Mouse (Mus musculus) lung, postnatal 4 days (tissue): ENCODE results near the gene Hrh3.

Source experiments
- DNase-seq, 2 experiments: peaks; one replicate each; pipeline ENCODE4 v3.0.0; 2021

The Hrh3 gene

DNA sequence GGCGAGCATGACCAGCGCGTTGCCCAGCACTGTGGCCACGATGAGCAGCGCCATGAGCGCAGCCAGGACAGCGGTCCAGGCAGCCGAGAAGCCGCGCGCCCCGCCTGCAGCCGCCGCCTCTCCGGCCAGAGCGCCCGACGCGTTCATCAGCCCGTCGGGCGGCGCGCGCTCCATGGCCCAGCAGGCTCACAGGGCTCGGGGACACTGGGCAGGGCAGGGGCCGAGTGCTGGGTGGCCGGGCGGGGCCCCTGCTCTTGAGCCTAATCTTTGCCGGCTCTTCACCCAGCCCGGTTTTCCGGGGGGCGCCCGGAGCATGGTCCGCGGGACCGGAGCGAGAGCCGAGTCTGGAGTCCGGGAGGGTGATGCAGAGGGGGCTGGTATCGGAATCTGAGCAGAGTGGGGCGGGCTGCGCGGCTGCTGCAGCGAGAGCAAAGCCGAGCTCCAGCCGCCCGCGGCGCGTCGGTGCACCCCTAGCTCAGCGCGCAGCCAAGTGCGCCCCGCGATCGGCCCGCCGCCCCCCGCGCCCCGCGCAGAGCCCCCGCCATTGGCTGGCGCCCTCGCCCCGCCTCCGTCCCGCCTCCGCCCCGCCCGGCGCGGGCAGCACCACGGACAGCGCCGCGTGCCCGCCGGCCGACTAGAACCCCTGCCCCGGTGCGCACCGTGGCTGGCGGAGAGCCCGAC lies at the start of gene Hrh3:
Gene Hrh3 (minus strand): TSS at position 511 of the 681 bp plus-strand sequence.
- DNase-seq = peak; percentile 87

GRCm38 (mm10) chr2:180148551-180148950 lies 44.3 kb upstream of the Hrh3 start:
- DNase-seq = no peak

DNA sequence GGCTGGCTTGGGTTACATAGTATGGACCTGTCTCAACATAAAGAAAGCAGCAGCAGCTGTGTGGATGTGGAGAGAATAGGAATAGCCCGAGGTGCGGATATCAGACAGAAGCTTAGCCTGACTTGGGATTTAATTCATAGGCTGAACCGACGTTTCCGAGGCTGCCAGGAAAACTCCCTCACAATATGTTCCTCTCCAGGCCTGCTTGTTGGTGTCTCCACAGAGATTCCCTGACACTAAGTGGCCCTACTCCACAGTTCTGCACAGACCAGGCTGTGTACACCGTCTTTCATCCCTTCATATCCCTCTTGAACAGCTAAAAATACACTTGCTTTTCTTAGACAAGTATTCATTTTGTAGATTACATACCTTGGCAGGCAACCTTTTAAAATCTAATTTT lies 43.1 kb upstream of the Hrh3 start:
- DNase-seq = no peak

DNA sequence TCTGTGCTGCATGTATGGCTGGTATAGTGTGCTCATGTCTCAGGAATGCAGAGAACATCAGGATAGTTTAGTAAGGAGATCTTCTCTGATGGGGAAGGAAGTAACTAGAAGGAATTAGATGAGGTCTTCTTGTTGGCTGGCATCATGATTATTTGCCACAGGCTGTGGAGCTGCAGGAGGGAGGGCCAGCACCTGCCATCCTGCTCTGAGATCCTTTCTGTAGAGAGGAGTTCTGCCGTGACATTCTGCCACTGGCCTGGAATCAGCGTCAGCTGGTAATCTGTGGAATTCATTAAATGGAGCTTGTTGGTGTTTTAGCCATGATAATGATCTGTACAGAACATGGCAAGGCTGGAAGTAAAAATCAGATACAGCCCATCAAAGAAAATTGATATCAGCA lies 41.8 kb upstream of the Hrh3 start:
- DNase-seq = no peak

GRCm38 (mm10) chr2:180135414-180135813 lies 31.1 kb upstream of the Hrh3 start:
- DNase-seq = no peak

- DNase-seq = no peak
Observed at GRCm38 (mm10) chr2:180133911-180134310, 29.6 kb upstream of the Hrh3 start.

DNA sequence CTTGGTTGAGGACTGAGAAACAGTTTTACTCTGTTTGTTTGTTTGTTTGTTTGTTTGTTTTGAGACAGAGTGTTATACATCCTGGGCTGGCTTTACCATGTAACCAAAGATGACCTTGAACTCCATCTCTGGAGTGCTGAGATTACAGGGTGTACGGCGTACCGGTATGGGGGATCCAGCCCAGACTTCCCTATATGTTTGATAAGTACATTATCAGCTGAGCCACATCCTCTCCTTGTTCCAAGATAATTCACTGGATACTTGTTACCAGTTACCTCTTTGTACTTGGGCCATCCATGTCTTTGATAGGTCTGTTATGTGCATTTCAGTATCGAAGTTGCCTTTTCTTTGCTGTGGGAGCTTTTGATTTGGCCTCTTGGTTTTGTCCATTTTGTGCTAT lies 28.9 kb upstream of the Hrh3 start:
- DNase-seq = no peak

- DNase-seq = no peak
Observed at GRCm38 (mm10) chr2:180127675-180128074, 23.4 kb upstream of the Hrh3 start.

DNA sequence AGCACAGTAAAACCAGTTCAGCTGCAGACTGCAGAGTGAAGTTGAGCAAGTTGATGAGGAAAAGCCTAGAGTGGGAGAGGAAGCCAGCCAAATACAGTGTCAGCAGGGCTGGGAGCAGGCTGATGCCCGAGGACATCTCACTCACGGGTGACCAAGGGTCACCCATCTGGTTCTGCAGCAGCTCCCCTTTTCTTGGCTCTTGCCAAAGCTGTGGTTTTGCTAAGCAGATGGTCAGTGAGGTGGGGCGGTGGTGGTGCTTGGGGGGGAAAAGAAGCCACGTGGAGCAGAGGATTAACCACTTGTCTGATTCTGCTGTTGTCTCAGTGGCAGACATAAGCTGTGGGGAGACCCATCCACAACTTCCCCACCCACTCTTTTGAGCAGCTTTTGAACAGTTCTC lies 21.9 kb upstream of the Hrh3 start:
- DNase-seq = peak; percentile 40 to 81

DNA sequence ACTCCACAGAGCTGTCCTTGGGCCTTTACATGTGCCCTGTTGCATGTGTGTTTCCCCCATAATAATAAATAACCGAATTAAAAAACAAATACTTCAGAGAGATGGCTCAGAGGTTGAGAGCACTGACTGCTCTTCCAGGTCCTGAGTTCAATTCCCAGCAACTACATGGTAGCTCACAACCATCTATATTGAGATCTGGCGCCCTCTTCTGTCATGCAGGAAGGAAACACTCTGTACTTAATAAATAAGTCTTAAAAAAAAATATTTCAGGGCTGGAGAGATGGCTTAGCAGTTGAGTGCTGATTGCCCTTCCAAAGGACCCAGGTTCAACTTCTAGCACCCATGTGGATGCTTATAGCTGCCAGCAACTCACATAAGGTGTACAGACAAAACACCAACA lies 19.9 kb upstream of the Hrh3 start:
- no peak for DNase-seq

DNA sequence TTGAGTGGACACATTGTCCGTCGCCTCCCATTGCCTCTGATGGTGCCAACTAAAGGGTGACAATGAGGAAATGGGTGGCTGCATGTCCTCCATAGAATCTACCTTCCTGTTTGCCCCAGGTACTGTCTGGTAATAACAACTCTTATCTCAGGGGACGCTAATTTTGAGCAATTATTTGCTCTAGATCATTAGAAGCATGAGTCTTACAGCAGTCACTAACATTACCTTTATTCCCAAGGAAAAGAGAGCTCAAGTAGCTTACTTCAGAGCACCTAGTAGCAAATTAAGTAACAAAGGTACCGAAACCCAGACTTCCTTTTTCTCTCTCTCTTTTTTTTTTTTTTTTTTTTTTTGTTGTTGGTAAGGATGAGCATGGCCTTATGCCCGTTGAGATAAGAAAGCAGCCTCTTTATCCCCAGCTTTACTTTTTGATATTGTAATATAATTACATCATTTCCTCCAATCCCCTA lies 16.0 kb upstream of the Hrh3 start:
- DNase-seq = no peak

- no peak for DNase-seq
Observed at GRCm38 (mm10) chr2:180119439-180120291, 15.4 kb upstream of the Hrh3 start.

GRCm38 (mm10) chr2:180118661-180119438 lies 14.6 kb upstream of the Hrh3 start, which contains the start of gene Osbpl2:
Gene Osbpl2 (plus strand): TSS chr2:180119306.
- peak; percentile 100 for DNase-seq

DNA sequence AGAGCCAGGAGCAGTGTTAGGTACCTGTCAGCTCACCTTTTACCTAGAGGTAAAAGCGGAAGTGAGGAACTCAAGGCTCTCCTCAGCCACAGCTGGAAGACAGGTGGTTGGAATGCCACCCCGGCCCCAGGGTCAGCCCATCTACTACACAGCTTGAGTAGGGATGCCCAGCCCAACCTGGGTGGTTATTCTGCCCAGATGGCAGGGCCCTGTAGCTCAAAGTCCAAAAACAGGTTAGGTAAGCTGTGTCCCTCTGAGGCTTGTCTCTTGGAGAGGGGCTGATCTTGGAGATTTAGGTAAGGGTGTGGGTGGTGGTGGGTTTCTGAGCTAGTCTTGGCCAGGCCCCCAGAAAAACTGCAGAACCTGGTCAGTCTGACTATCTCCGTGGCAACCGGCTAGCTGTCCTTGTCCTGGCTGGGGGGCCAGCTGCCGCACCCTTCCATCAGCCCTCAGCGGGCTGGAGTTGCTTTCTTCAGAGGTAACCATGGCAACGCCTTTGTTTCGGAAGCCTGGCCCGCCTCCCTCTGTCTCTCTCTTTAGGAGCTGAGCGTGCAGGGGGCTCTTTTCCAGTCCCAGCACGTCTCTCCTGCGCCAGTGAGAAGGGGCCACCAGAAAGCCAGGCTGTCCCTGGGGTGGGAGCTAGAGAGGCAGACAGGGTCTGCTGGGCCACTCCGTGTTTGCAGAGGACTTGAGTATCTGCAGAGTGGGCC lies 13.4 kb upstream of the Hrh3 start:
- peak; percentile 46 to 63 for DNase-seq

DNA sequence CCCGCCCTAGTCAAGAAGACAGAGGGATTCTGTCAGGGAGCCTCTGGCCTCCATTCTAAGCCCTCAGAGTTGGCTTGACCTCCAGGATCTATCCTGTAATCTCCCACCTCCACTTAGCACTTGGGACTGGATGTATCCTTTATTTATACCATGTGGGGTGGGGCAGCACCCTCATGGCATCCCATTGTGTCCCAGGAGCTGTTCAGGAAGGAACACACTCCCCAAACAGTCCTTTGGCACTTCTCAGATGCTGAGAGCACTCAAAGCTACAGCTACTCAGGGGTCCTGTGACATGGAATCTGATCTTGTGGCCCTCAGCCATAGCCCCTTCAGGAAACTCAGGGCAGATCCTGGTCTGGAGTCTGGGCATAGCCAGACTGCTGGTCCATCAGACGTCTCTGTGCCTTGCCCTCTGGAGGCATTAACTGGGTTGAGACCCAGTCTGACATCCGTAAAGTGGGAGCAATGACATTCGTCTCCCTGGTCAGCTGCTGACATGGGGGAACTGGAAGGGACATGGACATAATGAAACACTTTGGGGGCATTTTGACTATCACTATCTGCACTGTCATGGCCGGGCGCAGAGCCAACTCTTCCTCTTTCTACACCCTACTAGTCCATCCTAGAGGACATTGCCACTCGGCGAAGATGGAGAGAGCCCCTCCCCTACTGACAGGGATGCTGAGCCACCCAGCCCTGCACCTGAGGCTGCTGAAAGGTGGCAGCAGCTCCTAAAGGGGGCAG lies 12.6 kb upstream of the Hrh3 start:
- peak; percentile 37 to 65 for DNase-seq

DNA sequence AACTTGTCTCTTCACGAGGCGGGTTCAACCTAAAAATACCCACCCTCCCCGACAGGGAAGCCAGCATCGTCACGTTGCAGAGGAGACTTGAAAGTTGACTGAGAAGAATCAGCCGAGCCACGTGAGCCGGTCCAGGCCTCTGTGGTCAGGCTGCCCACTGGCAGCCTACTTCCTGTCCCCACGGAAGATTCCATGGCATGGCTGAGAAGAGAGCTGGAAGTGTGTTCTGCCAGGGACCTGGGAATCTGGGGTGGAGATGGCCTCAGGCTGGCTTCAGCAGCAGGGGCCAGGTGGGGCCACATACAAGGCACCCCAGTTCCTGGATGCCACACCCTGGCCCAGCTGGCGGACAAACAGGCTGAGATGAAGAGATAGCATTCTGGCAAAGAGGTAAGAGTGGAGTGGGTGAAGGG lies 11.8 kb upstream of the Hrh3 start:
- DNase-seq = peak in 1 of 2 experiments; percentile 50

- peak; percentile 83 to 90 for DNase-seq
Observed at GRCm38 (mm10) chr2:180115279-180115678, 11.0 kb upstream of the Hrh3 start.

DNA sequence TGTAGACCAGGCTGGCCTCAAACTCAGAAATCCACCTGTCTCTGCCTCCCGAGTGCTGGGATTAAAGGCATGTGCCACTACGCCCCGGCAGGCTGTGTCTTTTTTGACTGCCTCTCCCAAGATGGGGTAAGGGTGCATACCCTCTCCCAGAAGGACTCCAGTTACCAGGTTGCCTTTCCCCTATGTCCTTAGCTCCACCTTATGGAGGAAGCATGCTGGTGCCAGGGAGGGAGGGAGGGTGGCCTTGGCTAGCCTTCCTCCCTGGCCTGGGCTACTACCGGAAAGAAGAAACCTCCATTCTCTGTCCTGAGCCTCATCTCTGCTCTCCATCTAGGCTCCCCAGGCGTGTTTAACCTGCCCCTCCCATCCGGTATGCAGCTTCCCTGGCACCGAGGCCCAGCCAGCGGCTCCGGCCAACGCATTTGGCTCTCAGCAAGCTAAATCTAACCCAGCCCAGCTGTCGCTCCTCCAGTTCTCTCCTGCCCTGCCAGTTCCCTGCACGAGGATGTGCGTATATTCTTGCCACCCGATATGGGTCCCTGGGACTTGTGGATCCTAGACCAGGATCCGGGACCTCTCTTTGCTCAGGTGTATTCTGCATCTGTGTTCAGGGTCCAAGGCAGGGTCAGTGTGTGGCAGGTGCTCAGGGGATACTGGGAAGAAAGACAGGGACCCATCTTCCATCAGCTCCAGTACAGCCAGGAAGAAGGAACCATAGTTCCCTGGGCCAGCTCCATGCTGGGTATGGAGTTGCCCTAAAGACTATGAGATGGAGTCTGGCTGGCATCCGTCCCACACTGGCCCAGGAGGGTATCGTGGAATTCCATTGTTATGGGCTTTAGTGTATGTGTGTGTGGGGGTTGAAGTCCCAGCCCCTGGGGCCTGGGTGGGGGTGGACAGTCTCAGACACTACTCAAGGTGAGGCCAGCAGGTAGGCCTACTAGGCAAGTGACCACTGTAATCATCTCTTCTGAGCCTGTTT lies 9.9 kb upstream of the Hrh3 start:
- peak; percentile 70 to 87 for DNase-seq

DNA sequence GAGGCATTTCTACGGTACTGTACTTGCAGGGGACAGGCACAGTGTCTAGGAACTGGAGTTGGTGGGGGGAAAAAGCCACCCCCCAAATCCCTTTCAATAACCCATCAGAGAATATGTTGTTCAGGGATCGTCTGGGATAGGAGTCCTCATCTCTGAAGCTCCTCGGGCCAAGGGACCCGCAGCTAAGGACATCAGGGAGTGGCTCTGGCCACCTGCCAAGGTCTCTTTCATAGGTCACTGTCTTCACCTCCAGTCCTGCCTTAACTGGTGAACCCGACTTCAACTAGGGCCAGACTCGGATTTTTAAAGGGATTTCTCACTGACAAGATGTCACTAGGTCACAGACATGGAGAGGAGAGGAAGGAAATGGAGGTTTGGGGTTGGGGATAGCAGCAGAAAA lies 4.0 kb upstream of the Hrh3 start:
- peak in 1 of 2 experiments; percentile 24 for DNase-seq

- no peak for DNase-seq
Observed at GRCm38 (mm10) chr2:180107081-180107480, 2.8 kb upstream of the Hrh3 start.
